Mouse (Mus musculus): ENCODE measurements around the gene Galnt7. TPM values are rescaled to one million over a fixed set of nuclear protein-coding genes. Genes with fewer than 3 reads are reported as not detected.

Galnt7 gene
- total and polyA plus RNA-seq, 3 experiments, result 26.7 to 33.5 (median 32.7) TPM

DNA sequence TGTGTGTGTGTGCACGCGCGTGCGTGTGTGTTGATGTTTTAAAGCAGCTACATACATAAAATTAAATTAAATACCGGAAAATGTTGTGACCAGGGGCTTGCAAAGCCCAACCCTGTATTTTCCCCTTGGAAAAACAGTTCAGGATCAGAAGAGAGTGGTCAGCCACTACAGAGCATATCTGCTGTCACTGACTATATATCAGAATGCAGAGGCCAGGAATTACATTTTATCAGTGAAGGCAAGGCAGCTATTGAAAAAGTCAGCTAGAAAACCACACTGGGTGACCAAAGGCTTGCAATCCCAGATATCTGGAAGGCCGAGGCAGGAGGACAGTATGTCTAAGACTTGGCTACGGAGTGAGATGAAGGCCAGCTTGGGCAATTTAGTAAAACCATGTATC, 84.8 kb downstream of the Galnt7 start:
- Histone ChIP-seq H3K4me3 (replicated peaks in 1 of 3; ENCODE audit: low read depth in 2 of 3, low read length in 2 of 3, poor library complexity in 1 of 3) (no peak overlapping the region), H3K27me3 (replicated peaks) (no peaks in the 10 kb centered on the region), H3K9me3 (replicated peaks; ENCODE audit: low read length) (no peaks in the 10 kb centered on the region), H3K79me2 (replicated peaks; ENCODE audit: control insufficient read depth, extremely low read depth, insufficient read depth, poor library complexity, severe bottlenecking) (no peaks in the 10 kb centered on the region; the same call in 1 of the 2 replicates), H3K27ac (ENCODE audit: insufficient read depth, low read depth) (no peak overlapping the region), H3K9ac (ENCODE audit: insufficient read depth, low read depth) (no peak overlapping the region), H3K36me3 (replicated peaks in 1 of 2; ENCODE audit: control insufficient read depth in 1 of 2, insufficient read depth in 1 of 2, low read length in 1 of 2) (peaks cover 23 to 66% of the 10 kb centered on the region in 2 experiments), H3K4me2 (ENCODE audit: insufficient read depth, low read depth, poor library complexity, severe bottlenecking) (no peak overlapping the region), H3K4me1 (ENCODE audit: control insufficient read depth in 1 of 2, insufficient read depth in 2 of 2) (peaks cover 0 to 2% of the 10 kb centered on the region in 2 experiments; a peak in 1 of 4 replicates)
- dilution Hi-C loops (cut with MboI; ENCODE audit: extremely low pct_ligation_motif_present, extremely low pct_unique_long_range_greater_than_20kb, low sequenced_read_pairs), result no loop called here
- in situ Hi-C loops (cut with MboI; ENCODE audit: low pct_ligation_motif_present, low pct_unique_long_range_greater_than_20kb, low sequenced_read_pairs), result no loop called here
- TF ChIP-seq EP300 (IDR thresholded peaks at IDR 0.05; ENCODE audit: low read length), result no peak
- no peak for TF ChIP-seq PAX5 (IDR thresholded peaks at IDR 0.05; ENCODE audit: low read length)
- no peak for TF ChIP-seq RCOR1 (conservative IDR thresholded peaks at IDR 0.05; ENCODE audit: low read depth, low read length)
- TF ChIP-seq MYC (IDR thresholded peaks at IDR 0.05; ENCODE audit: low read depth, low read length), result no peak
- no peak for TF ChIP-seq BHLHE40 (IDR thresholded peaks at IDR 0.05; ENCODE audit: low read depth, low read length)
- no peak for TF ChIP-seq ZMIZ1 (IDR thresholded peaks at IDR 0.05; ENCODE audit: low read depth, low read length)
- TF ChIP-seq ELF1 (IDR thresholded peaks at IDR 0.05; ENCODE audit: low read depth, low read length), result no peak
- no peak for TF ChIP-seq CHD1 (IDR thresholded peaks at IDR 0.05; ENCODE audit: low read depth, low read length)
- no peak for TF ChIP-seq E2F4 (IDR thresholded peaks at IDR 0.05; ENCODE audit: insufficient replicate concordance, low read depth, low read length)
- TF ChIP-seq MEF2A (IDR thresholded peaks at IDR 0.05; ENCODE audit: borderline replicate concordance, low read depth, low read length), result no peak
- no peak for TF ChIP-seq NELFE (IDR thresholded peaks at IDR 0.05; ENCODE audit: low read depth, low read length)
- no peak for DNase-seq (ENCODE audit: extremely low read depth)

DNA sequence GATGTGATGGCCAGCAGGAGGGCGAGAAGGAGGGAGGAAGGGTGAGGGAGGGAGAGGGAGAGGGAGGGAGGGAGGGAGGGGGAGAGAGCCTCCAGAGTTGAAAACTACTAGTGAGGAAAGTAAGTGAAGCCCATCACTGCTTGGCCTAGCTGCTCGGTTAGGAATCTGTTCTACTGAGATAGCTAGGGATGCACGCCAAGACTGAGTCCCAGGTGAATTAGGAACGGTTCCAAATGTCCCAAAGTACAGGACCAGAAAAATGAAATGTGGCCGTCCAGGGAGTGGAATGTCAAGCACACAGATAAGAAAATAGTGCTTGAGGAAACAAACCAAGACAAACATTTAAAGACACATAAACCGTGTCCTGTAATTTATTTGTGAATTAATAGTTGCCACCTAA, 87.8 kb downstream of the Galnt7 start:
- TF ChIP-seq KAT2A (IDR thresholded peaks at IDR 0.05; ENCODE audit: insufficient replicate concordance, low read length) (no peak), ZNF384 (IDR thresholded peaks at IDR 0.05; ENCODE audit: low read depth, low read length) (no peak), BHLHE40 (IDR thresholded peaks at IDR 0.05; ENCODE audit: low read depth, low read length) (no peak), USF1 (IDR thresholded peaks at IDR 0.05; ENCODE audit: low read depth, low read length) (no peak), GABPA (IDR thresholded peaks at IDR 0.05; ENCODE audit: insufficient replicate concordance, low read depth, low read length) (no peak), CTCF (conservative IDR thresholded peaks at IDR 0.05 in 1 of 2, IDR thresholded peaks at IDR 0.05 in 1 of 2; ENCODE audit: low read depth in 2 of 2, low read length in 2 of 2) (no peak), NELFE (IDR thresholded peaks at IDR 0.05; ENCODE audit: low read depth, low read length) (no peak), RCOR1 (conservative IDR thresholded peaks at IDR 0.05; ENCODE audit: low read depth, low read length) (no peak), MAZ (IDR thresholded peaks at IDR 0.05; ENCODE audit: low read depth, low read length) (no peak), IRF4 (IDR thresholded peaks at IDR 0.05; ENCODE audit: low read depth, low read length) (no peak), MAFK (IDR thresholded peaks at IDR 0.05; ENCODE audit: insufficient replicate concordance, low read length) (no peak)
- H3K27ac ChIP-seq (ENCODE audit: insufficient read depth, low read depth), result no peak overlapping the region
- H3K9me3 ChIP-seq (replicated peaks; ENCODE audit: low read length), result no peaks in the 10 kb centered on the region
- no peaks in the 10 kb centered on the region for H3K27me3 ChIP-seq (replicated peaks)
- in situ Hi-C loops (cut with MboI; ENCODE audit: low pct_ligation_motif_present, low pct_unique_long_range_greater_than_20kb, low sequenced_read_pairs) (no loop called here), dilution Hi-C loops (cut with MboI; ENCODE audit: extremely low pct_ligation_motif_present, extremely low pct_unique_long_range_greater_than_20kb, low sequenced_read_pairs) (no loop called here)
- H3K79me2 ChIP-seq (replicated peaks; ENCODE audit: control insufficient read depth, extremely low read depth, insufficient read depth, poor library complexity, severe bottlenecking), result no peaks in the 10 kb centered on the region
- DNase-seq (ENCODE audit: extremely low read depth), result no peak
- H3K4me3 ChIP-seq (replicated peaks in 1 of 3; ENCODE audit: low read depth in 2 of 3, low read length in 2 of 3, poor library complexity in 1 of 3), result no peak overlapping the region
- H3K4me1 ChIP-seq (ENCODE audit: control insufficient read depth in 1 of 2, insufficient read depth in 2 of 2), result peaks cover 0 to 2% of the 10 kb centered on the region in 2 experiments; a peak in 1 of 4 replicates
- no peak overlapping the region for H3K4me2 ChIP-seq (ENCODE audit: insufficient read depth, low read depth, poor library complexity, severe bottlenecking)
- H3K36me3 ChIP-seq (replicated peaks in 1 of 2; ENCODE audit: control insufficient read depth in 1 of 2, insufficient read depth in 1 of 2, low read length in 1 of 2), result peaks cover 19 to 60% of the 10 kb centered on the region in 2 experiments
- H3K9ac ChIP-seq (ENCODE audit: insufficient read depth, low read depth), result no peak overlapping the region

Data from CH12.LX (cell line).